Mouse (Mus musculus) erythroblast, embryonic 14.5 days (primary cell): ENCODE data around the gene Ppp1r12c.

Source experiments
- GATA1 ChIP-seq: IDR thresholded peaks from 2 replicates; pipeline ENCODE4 v1.6.1; 2012; ENCODE audit warnings: low read length, inconsistent platforms, mixed read lengths
- TAL1 ChIP-seq: IDR thresholded peaks from 3 replicates; pipeline ENCODE4 v1.6.1; 2012; ENCODE audit warnings: low read length, inconsistent platforms, mixed read lengths

DNA sequence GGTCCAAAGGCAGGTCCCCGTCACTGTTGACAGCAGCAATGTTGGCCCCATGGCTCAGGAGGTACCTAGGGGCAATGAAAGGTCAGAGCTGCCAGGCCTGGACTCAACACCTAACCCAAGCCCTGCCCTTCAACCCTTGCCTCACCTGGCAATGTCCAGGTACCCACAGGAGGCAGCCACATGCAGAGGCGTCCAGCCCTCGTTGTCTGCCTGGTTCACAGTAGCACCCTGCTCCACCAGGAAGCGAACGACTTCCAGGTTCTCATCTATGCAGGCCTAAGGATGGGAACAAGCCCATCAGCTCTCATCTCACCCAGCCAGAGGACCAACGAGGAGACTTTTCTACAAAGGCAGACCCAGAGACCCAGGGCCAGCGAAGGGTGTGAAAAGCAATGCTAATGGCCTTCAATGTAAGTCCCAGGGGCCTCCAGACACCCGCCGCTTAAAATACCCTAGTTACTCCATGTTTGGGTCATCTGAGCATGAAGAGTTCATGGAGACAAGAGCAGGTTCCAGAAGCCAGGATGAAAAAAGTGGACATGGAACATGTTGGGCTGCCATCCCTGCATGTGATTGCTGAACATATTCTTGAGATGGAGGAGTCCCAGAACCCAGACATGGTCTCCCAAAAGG is 4.1 kb downstream of the Ppp1r12c start:
- TF ChIP-seq GATA1 (no peak), TAL1 (no peak)
